Mouse (Mus musculus) liver, postnatal 0 days (tissue): ENCODE results near the gene Emd. TPM values are rescaled to one million over a fixed set of nuclear protein-coding genes. Genes with fewer than 3 reads are reported as not detected.

ENCODE experiments used
- ATAC-seq: fragments of 200-750 bp; cut with Nextera tagmentation; 2 replicates; pipeline ENCODE4 v1.8.0; 2017; ENCODE audit warnings: mild to moderate bottlenecking, moderate library complexity
- DNase-seq: peaks from one replicate; pipeline ENCODE4 v3.0.0-alpha.2; 2016
- H3K27ac ChIP-seq: fragments of 300-500 bp; sonication (generic); 2 replicates; pipeline ENCODE4 v1.5.1; 2014; ENCODE audit warnings: antibody characterized with exemption, moderate library complexity, mild to moderate bottlenecking, low read depth
- H3K27me3 ChIP-seq: fragments of 300-500 bp; sonication (generic); 2 replicates; pipeline ENCODE4 v1.6.1; 2014; ENCODE audit warnings: low read length, control low read depth, mixed read lengths; ENCODE audit not compliant: insufficient read depth
- H3K36me3 ChIP-seq: fragments of 300-500 bp; sonication (generic); replicated peaks from 2 replicates; pipeline ENCODE4 v1.6.1; 2014; ENCODE audit warnings: mild to moderate bottlenecking, control low read depth, low read length, moderate library complexity, mixed read lengths; ENCODE audit not compliant: insufficient read depth
- H3K4me1 ChIP-seq: fragments of 300-500 bp; sonication (generic); 2 replicates; pipeline ENCODE4 v1.6.1; 2014; ENCODE audit warnings: antibody characterized with exemption, mild to moderate bottlenecking, control low read depth; ENCODE audit not compliant: insufficient read depth
- H3K4me2 ChIP-seq: fragments of 300-500 bp; sonication (generic); 2 replicates; pipeline ENCODE4 v1.6.1; 2014; ENCODE audit warnings: low read depth, mild to moderate bottlenecking, low read length, moderate library complexity, mixed read lengths
- H3K4me3 ChIP-seq: fragments of 300-500 bp; sonication (generic); 2 replicates; pipeline ENCODE4 v1.5.1; 2014; ENCODE audit warnings: low read depth, low read length
- H3K9ac ChIP-seq: fragments of 300-500 bp; sonication (generic); replicated peaks from 2 replicates; pipeline ENCODE4 v1.6.1; 2014; ENCODE audit warnings: mild to moderate bottlenecking, moderate library complexity
- H3K9me3 ChIP-seq: fragments of 300-500 bp; sonication (generic); 2 replicates; pipeline ENCODE4 v1.6.1; 2016; ENCODE audit warnings: mild to moderate bottlenecking, control low read depth, low read length, mixed read lengths
- CTCF ChIP-seq: sonication (generic); IDR thresholded peaks from 2 replicates; pipeline ENCODE4 v1.5.1; 2016; ENCODE audit warnings: antibody characterized with exemption, low read depth
- EP300 ChIP-seq: IDR thresholded peaks from 2 replicates; pipeline ENCODE4 v1.6.1; 2016; ENCODE audit warnings: antibody characterized with exemption, low read depth, mild to moderate bottlenecking
- WGBS: fragments of 180-500 bp; shearing (Covaris S2); extraction: QIAGEN DNeasy Blood & Tissue Kit; methylation state at CpG from one replicate; pipeline ENCODE4 v1.1.7; 2014; ENCODE audit not compliant: insufficient replicate concordance; 5-methylcytosine and 5-hydroxymethylcytosine counted together
- polyA plus RNA-seq: library from polyadenylated mRNA; unstranded; fragments of >200 nt; fragmentation: Nextera tagmentation; extraction: Ambion mirVana; gene quantifications from 2 replicates; pipeline ENCODE4 v1.2.1, GENCODE M21; 2015

Gene Emd
- polyA plus RNA-seq, 1 experiment from 2014 or later, result 6.8 TPM

- ATAC-seq (peak; percentile 79), DNase-seq (peak; percentile 83)
- Histone ChIP-seq H3K4me1 (peaks cover 11% of the 10 kb centered on the region), H3K9me3 (no peaks in the 10 kb centered on the region), H3K9ac (peak overlapping the region; percentile 12), H3K4me3 (peak overlapping the region; percentile 56), H3K36me3 (0 out of 2 replicates have a peak, but pooled peaks cover 3% of the 10 kb centered on the region), H3K27me3 (no peaks in the 10 kb centered on the region), H3K4me2 (peak overlapping the region; percentile 74), H3K27ac (peak overlapping the region; percentile 82)
- TF ChIP-seq EP300, result no peak
- WGBS, result 19% methylated on average over 38 of the region's 38 CpGs
Measured at GRCm38 (mm10) chrX:74246213-74246681, 8.2 kb upstream of the Emd start.

GRCm38 (mm10) chrX:74246693-74247092 is 7.8 kb upstream of the Emd start:
- no peak for TF ChIP-seq CTCF
- TF ChIP-seq EP300, result no peak
- Histone ChIP-seq H3K4me3 (peak overlapping the region; percentile 56), H3K4me1 (peaks cover 11% of the 10 kb centered on the region), H3K4me2 (peak overlapping the region; percentile 74), H3K9ac (no peak overlapping the region; the same call in 1 of the 2 replicates), H3K27me3 (no peaks in the 10 kb centered on the region), H3K27ac (peak overlapping the region; percentile 77), H3K9me3 (no peaks in the 10 kb centered on the region), H3K36me3 (0 out of 2 replicates have a peak, but pooled peaks cover 3% of the 10 kb centered on the region)
- peak; percentile 33 for ATAC-seq
- DNase-seq, result no peak
- WGBS, result 21% methylated on average over 15 of the region's 15 CpGs

GRCm38 (mm10) chrX:74248651-74249050 is 5.8 kb upstream of the Emd start:
- DNase-seq, result peak; percentile 73
- peaks cover 7% of the 10 kb centered on the region; the same call in 1 of the 2 replicates for H3K4me1 ChIP-seq
- no peak overlapping the region for H3K9ac ChIP-seq
- WGBS, result 18% methylated on average over 3 of the region's 3 CpGs
- no peaks in the 10 kb centered on the region for H3K27me3 ChIP-seq
- TF ChIP-seq CTCF, result peak; percentile 65
- TF ChIP-seq EP300, result no peak
- H3K27ac ChIP-seq, result no peak overlapping the region
- ATAC-seq, result no peak
- H3K9me3 ChIP-seq, result no peaks in the 10 kb centered on the region
- no peaks in the 10 kb centered on the region for H3K36me3 ChIP-seq
- H3K4me2 ChIP-seq, result peak overlapping the region; percentile 69
- H3K4me3 ChIP-seq, result 0 out of 2 replicates have a peak overlapping the region, but pooled peaks have one; percentile 40

- peak; percentile 67 for DNase-seq
Measured at GRCm38 (mm10) chrX:74249615-74250014, 4.9 kb upstream of the Emd start, which contains the start of gene Flna. Gene Flna (minus strand): TSS chrX:74249820.

GRCm38 (mm10) chrX:74254888-74255565 is 540 bp downstream of the Emd start:
- 26% methylated on average over 27 of the region's 31 CpGs for WGBS
- peaks cover 6% of the 10 kb centered on the region for H3K36me3 ChIP-seq
- ATAC-seq, result peak; percentile 63
- H3K4me2 ChIP-seq, result peak overlapping the region; percentile 84
- TF ChIP-seq CTCF (no peak), EP300 (no peak)
- H3K4me1 ChIP-seq, result peaks cover 5% of the 10 kb centered on the region; the same call in 1 of the 2 replicates
- peak overlapping the region; percentile 92 for H3K27ac ChIP-seq
- H3K9me3 ChIP-seq, result no peaks in the 10 kb centered on the region
- peak overlapping the region; percentile 74 for H3K9ac ChIP-seq
- H3K27me3 ChIP-seq, result no peaks in the 10 kb centered on the region
- DNase-seq, result no peak
- H3K4me3 ChIP-seq, result peak overlapping the region; percentile 63

More at GRCm38 (mm10) chrX:74249615-74250014, 4.9 kb upstream of the Emd start, which contains the start of gene Flna:
- Histone ChIP-seq H3K4me1 (peaks cover 6% of the 10 kb centered on the region; the same call in 1 of the 2 replicates), H3K4me3 (peak within 1 kb of the TSS; percentile 40), H3K9ac (peak within 1 kb of the TSS; percentile 33; the same call in 1 of the 2 replicates), H3K27ac (peak within 1 kb of the TSS; percentile 26; the same call in 1 of the 2 replicates), H3K4me2 (peak within 1 kb of the TSS; percentile 69), H3K36me3 (no peaks in the 10 kb centered on the region), H3K9me3 (no peaks in the 10 kb centered on the region), H3K27me3 (no peaks in the 10 kb centered on the region)
- TF ChIP-seq CTCF (peak; percentile 52), EP300 (no peak)
- ATAC-seq, result no peak
- WGBS, result 20% methylated on average over 22 of the region's 38 CpGs

DNA sequence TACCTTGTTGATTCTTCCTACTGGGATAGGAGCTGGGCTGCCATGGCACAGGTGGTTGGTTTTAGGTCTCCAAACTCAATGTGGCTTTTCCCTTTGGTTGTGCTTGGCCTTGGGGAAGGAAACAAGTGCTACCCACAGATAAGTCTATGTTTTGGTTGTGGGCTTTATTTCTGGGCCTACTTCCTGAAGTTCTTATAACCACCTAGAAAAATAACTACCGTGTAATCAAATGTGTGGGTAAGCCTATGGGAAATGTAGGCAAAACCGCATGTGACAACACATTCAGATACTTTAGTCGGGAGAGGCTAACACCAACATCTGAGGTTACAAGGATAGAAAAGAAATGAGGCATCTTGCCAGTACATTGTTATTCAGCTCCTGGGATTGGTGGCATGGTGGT is 3.3 kb downstream of the Emd start:
- no peak overlapping the region for H3K27ac ChIP-seq
- ATAC-seq, result no peak
- H3K4me1 ChIP-seq, result peaks cover 5% of the 10 kb centered on the region; the same call in 1 of the 2 replicates
- no peaks in the 10 kb centered on the region for H3K27me3 ChIP-seq
- no peak for DNase-seq
- H3K36me3 ChIP-seq, result peaks cover 6% of the 10 kb centered on the region
- no peak overlapping the region for H3K4me2 ChIP-seq
- H3K4me3 ChIP-seq, result no peak overlapping the region
- no peak overlapping the region for H3K9ac ChIP-seq
- no peak for TF ChIP-seq CTCF
- no peaks in the 10 kb centered on the region for H3K9me3 ChIP-seq
- 66% methylated on average over 3 of the region's 3 CpGs for WGBS
